Mouse (Mus musculus): ENCODE measurements around the gene Atp5l. TPM values are rescaled to one million over a fixed set of nuclear protein-coding genes. Genes with fewer than 3 reads are reported as not detected.
"Not testable (repeated sequence)": the region's sequence is repeated elsewhere in the genome, so short reads cannot be mapped to it uniquely, and the experiment has no call there.

Atp5l gene
- total RNA-seq (2017) = 129 to 228 TPM (median 191 TPM) in 3 replicates

- ATAC-seq (replicated peaks; ENCODE audit: insufficient number of reproducible peaks, low FRiP score, low TSS enrichment, poor library complexity, severe bottlenecking) = peak; percentile 89
These were observed at the start of gene Atp5l for GRCm38 (mm10) chr9:44920374-44921122. Gene Atp5l (minus strand): TSS chr9:44920742.

- ATAC-seq (replicated peaks; ENCODE audit: insufficient number of reproducible peaks, low FRiP score, low TSS enrichment, poor library complexity, severe bottlenecking) = no peak
These were observed 48.9 kb upstream of the Atp5l start for GRCm38 (mm10) chr9:44969450-44969849.

- not testable (repeated sequence) for ATAC-seq (replicated peaks; ENCODE audit: insufficient number of reproducible peaks, low FRiP score, low TSS enrichment, poor library complexity, severe bottlenecking)
These were observed 47.2 kb upstream of the Atp5l start for GRCm38 (mm10) chr9:44967763-44968162.

GRCm38 (mm10) chr9:44966815-44967242, 46.3 kb upstream of the Atp5l start:
- peak; percentile 81 for ATAC-seq (replicated peaks; ENCODE audit: insufficient number of reproducible peaks, low FRiP score, low TSS enrichment, poor library complexity, severe bottlenecking)

- no peak for ATAC-seq (replicated peaks; ENCODE audit: insufficient number of reproducible peaks, low FRiP score, low TSS enrichment, poor library complexity, severe bottlenecking)
These were observed 45.4 kb upstream of the Atp5l start for GRCm38 (mm10) chr9:44965833-44966466.

GRCm38 (mm10) chr9:44965126-44965832, 44.7 kb upstream of the Atp5l start, which contains the start of gene Ube4a:
Gene Ube4a (minus strand): TSS chr9:44965600.
- peak; percentile 98 for ATAC-seq (replicated peaks; ENCODE audit: insufficient number of reproducible peaks, low FRiP score, low TSS enrichment, poor library complexity, severe bottlenecking)

GRCm38 (mm10) chr9:44954432-44954831, 33.9 kb upstream of the Atp5l start:
- ATAC-seq (replicated peaks; ENCODE audit: insufficient number of reproducible peaks, low FRiP score, low TSS enrichment, poor library complexity, severe bottlenecking) = no peak

GRCm38 (mm10) chr9:44947836-44948235, 27.3 kb upstream of the Atp5l start:
- no peak for ATAC-seq (replicated peaks; ENCODE audit: insufficient number of reproducible peaks, low FRiP score, low TSS enrichment, poor library complexity, severe bottlenecking)

GRCm38 (mm10) chr9:44946185-44946695, 25.7 kb upstream of the Atp5l start:
- no peak for ATAC-seq (replicated peaks; ENCODE audit: insufficient number of reproducible peaks, low FRiP score, low TSS enrichment, poor library complexity, severe bottlenecking)

- no peak for ATAC-seq (replicated peaks; ENCODE audit: insufficient number of reproducible peaks, low FRiP score, low TSS enrichment, poor library complexity, severe bottlenecking)
These were observed 21.9 kb upstream of the Atp5l start for GRCm38 (mm10) chr9:44942421-44942820.

GRCm38 (mm10) chr9:44941756-44942155, 21.2 kb upstream of the Atp5l start:
- no peak for ATAC-seq (replicated peaks; ENCODE audit: insufficient number of reproducible peaks, low FRiP score, low TSS enrichment, poor library complexity, severe bottlenecking)

- ATAC-seq (replicated peaks; ENCODE audit: insufficient number of reproducible peaks, low FRiP score, low TSS enrichment, poor library complexity, severe bottlenecking) = no peak
These were observed 1.0 kb upstream of the Atp5l start for GRCm38 (mm10) chr9:44921543-44921942.

GRCm38 (mm10) chr9:44921123-44921468, 554 bp upstream of the Atp5l start:
- ATAC-seq (replicated peaks; ENCODE audit: insufficient number of reproducible peaks, low FRiP score, low TSS enrichment, poor library complexity, severe bottlenecking) = peak; percentile 37

- no peak for ATAC-seq (replicated peaks; ENCODE audit: insufficient number of reproducible peaks, low FRiP score, low TSS enrichment, poor library complexity, severe bottlenecking)
These were observed 936 bp downstream of the Atp5l start for GRCm38 (mm10) chr9:44919606-44920005.

- ATAC-seq (replicated peaks; ENCODE audit: insufficient number of reproducible peaks, low FRiP score, low TSS enrichment, poor library complexity, severe bottlenecking) = peak; percentile 67; the same call in 1 of the 2 replicates
These were observed 4.3 kb downstream of the Atp5l start for GRCm38 (mm10) chr9:44916196-44916595.

- ATAC-seq (replicated peaks; ENCODE audit: insufficient number of reproducible peaks, low FRiP score, low TSS enrichment, poor library complexity, severe bottlenecking) = no peak
These were observed 5.8 kb downstream of the Atp5l start for GRCm38 (mm10) chr9:44914706-44915105.

GRCm38 (mm10) chr9:44911365-44911764, 9.2 kb downstream of the Atp5l start:
- no peak for ATAC-seq (replicated peaks; ENCODE audit: insufficient number of reproducible peaks, low FRiP score, low TSS enrichment, poor library complexity, severe bottlenecking)

GRCm38 (mm10) chr9:44905620-44906019, 14.9 kb downstream of the Atp5l start:
- no peak for ATAC-seq (replicated peaks; ENCODE audit: insufficient number of reproducible peaks, low FRiP score, low TSS enrichment, poor library complexity, severe bottlenecking)

GRCm38 (mm10) chr9:44904964-44905363, 15.6 kb downstream of the Atp5l start:
- no peak for ATAC-seq (replicated peaks; ENCODE audit: insufficient number of reproducible peaks, low FRiP score, low TSS enrichment, poor library complexity, severe bottlenecking)
